Mouse (Mus musculus) CH12.LX (cell line): ENCODE measurements at regions not wholly inside any gene's neighbourhood (a gene's known extent, or its start where the extent isn't known, plus 50 kb on each side); places are given as distances from the start of the nearest gene placed in this dataset.

ENCODE experiments used
- DNase-seq: peaks from one replicate; pipeline ENCODE4 v3.0.0-alpha.2; 2013; ENCODE audit errors: extremely low read depth
- H3K27ac ChIP-seq: 2 replicates; pipeline ENCODE4 v1.5.1; 2012; ENCODE audit warnings: low read depth, mild to moderate bottlenecking, control low read depth, moderate library complexity; ENCODE audit not compliant: insufficient read depth
- H3K27me3 ChIP-seq: replicated peaks from 2 replicates; pipeline ENCODE3; 2012; ENCODE audit warnings: inconsistent platforms
- H3K36me3 ChIP-seq, 2 experiments: replicated peaks in 1 of 2; 2 replicates each; pipeline versions ENCODE3 to v1.6.1; 2012; ENCODE audit warnings: inconsistent platforms in 1 of 2, low read length in 1 of 2, mild to moderate bottlenecking in 1 of 2, mixed read lengths in 1 of 2, moderate library complexity in 1 of 2; ENCODE audit not compliant: control insufficient read depth in 1 of 2, insufficient read depth in 1 of 2
- H3K4me1 ChIP-seq, 2 experiments: 2 replicates each; pipeline ENCODE4 v1.6.1; 2012; ENCODE audit warnings: inconsistent platforms in 1 of 2, moderate library complexity in 1 of 2; ENCODE audit not compliant: insufficient read depth in 2 of 2, control insufficient read depth in 1 of 2
- H3K4me2 ChIP-seq: 2 replicates; pipeline ENCODE4 v1.6.1; 2012; ENCODE audit warnings: low read depth, mild to moderate bottlenecking, control low read depth; ENCODE audit not compliant: poor library complexity, insufficient read depth, severe bottlenecking
- H3K4me3 ChIP-seq, 3 experiments: fragments of 150-350 bp in 1 of 3; sonication (generic) in 1 of 3; replicated peaks in 1 of 3; 2 replicates each; pipeline versions ENCODE3 to v1.5.1; 2011 to 2012; ENCODE audit warnings: low read depth in 2 of 3, low read length in 2 of 3, mild to moderate bottlenecking in 2 of 3, moderate library complexity in 2 of 3, control low read depth in 1 of 3, improper control_type of control experiment in 1 of 3, inconsistent platforms in 1 of 3, mixed read lengths in 1 of 3; ENCODE audit not compliant: poor library complexity in 1 of 3
- H3K79me2 ChIP-seq: replicated peaks from 2 replicates; pipeline ENCODE4 v1.6.1; 2012; ENCODE audit warnings: mild to moderate bottlenecking, moderate library complexity; ENCODE audit not compliant: control insufficient read depth, poor library complexity, insufficient read depth, severe bottlenecking; ENCODE audit errors: extremely low read depth
- H3K9ac ChIP-seq: 2 replicates; pipeline ENCODE4 v1.6.1; 2012; ENCODE audit warnings: low read depth, mild to moderate bottlenecking, control low read depth, moderate library complexity; ENCODE audit not compliant: insufficient read depth
- H3K9me3 ChIP-seq: replicated peaks from 2 replicates; pipeline ENCODE3; 2012; ENCODE audit warnings: low read length, inconsistent platforms, mixed read lengths
- BHLHE40 ChIP-seq: IDR thresholded peaks from 2 replicates; pipeline ENCODE4 v1.6.1; 2011; ENCODE audit warnings: mild to moderate bottlenecking, low read depth, low read length, improper control_type of control experiment
- CHD1 ChIP-seq: IDR thresholded peaks from 2 replicates; pipeline ENCODE4 v1.6.1; 2012; ENCODE audit warnings: low read depth, low read length, improper control_type of control experiment, inconsistent platforms
- CHD2 ChIP-seq: IDR thresholded peaks from 2 replicates; pipeline ENCODE4 v1.6.1; 2011; ENCODE audit warnings: low read length, improper control_type of control experiment
- CTCF ChIP-seq, 2 experiments: IDR thresholded peaks in 1 of 2; conservative IDR thresholded peaks in 1 of 2; 2 replicates each; pipeline ENCODE4 v1.5.1; 2011 to 2012; ENCODE audit warnings: low read depth in 2 of 2, low read length in 2 of 2, improper control_type of control experiment in 1 of 2, inconsistent platforms in 1 of 2, mild to moderate bottlenecking in 1 of 2, moderate library complexity in 1 of 2
- E2F4 ChIP-seq: IDR thresholded peaks from 2 replicates; pipeline ENCODE4 v1.6.1; 2011; ENCODE audit warnings: low read depth, low read length, improper control_type of control experiment; ENCODE audit not compliant: insufficient replicate concordance
- ELF1 ChIP-seq: IDR thresholded peaks from 2 replicates; pipeline ENCODE4 v1.6.1; 2014; ENCODE audit warnings: low read depth, mild to moderate bottlenecking, inconsistent platforms, low read length, improper control_type of control experiment
- EP300 ChIP-seq: IDR thresholded peaks from 2 replicates; pipeline ENCODE4 v1.6.1; 2011; ENCODE audit warnings: low read length, improper control_type of control experiment
- ETS1 ChIP-seq: conservative IDR thresholded peaks from 2 replicates; pipeline ENCODE4 v1.6.1; 2012; ENCODE audit warnings: low read depth, mild to moderate bottlenecking, inconsistent platforms, low read length, improper control_type of control experiment, moderate library complexity
- HCFC1 ChIP-seq: IDR thresholded peaks from 2 replicates; pipeline ENCODE4 v1.6.1; 2012; ENCODE audit warnings: low read depth, mild to moderate bottlenecking, inconsistent platforms, low read length, improper control_type of control experiment
- IRF4 ChIP-seq: IDR thresholded peaks from 2 replicates; pipeline ENCODE4 v1.6.1; 2014; ENCODE audit warnings: low read depth, mild to moderate bottlenecking, inconsistent platforms, low read length, improper control_type of control experiment
- JUN ChIP-seq: IDR thresholded peaks from 2 replicates; pipeline ENCODE4 v1.6.1; 2011; ENCODE audit warnings: low read depth, mild to moderate bottlenecking, low read length, improper control_type of control experiment, moderate library complexity; ENCODE audit not compliant: insufficient read depth
- KAT2A ChIP-seq: IDR thresholded peaks from 2 replicates; pipeline ENCODE4 v1.6.1; 2012; ENCODE audit warnings: low read length, improper control_type of control experiment, inconsistent platforms; ENCODE audit not compliant: insufficient replicate concordance
- MXI1 ChIP-seq: IDR thresholded peaks from 2 replicates; pipeline ENCODE4 v1.6.1; 2011; ENCODE audit warnings: mild to moderate bottlenecking, low read depth, low read length, improper control_type of control experiment
- MYC ChIP-seq: IDR thresholded peaks from 2 replicates; pipeline ENCODE4 v1.6.1; 2011; ENCODE audit warnings: low read depth, mild to moderate bottlenecking, improper control_type of control experiment, low read length
- NRF1 ChIP-seq: IDR thresholded peaks from 2 replicates; pipeline ENCODE4 v1.6.1; 2014; ENCODE audit warnings: low read depth, mild to moderate bottlenecking, inconsistent platforms, low read length, improper control_type of control experiment, moderate library complexity
- PAX5 ChIP-seq: IDR thresholded peaks from 2 replicates; pipeline ENCODE4 v1.6.1; 2012; ENCODE audit warnings: low read length, inconsistent platforms, mixed read lengths
- RAD21 ChIP-seq: IDR thresholded peaks from 2 replicates; pipeline ENCODE4 v1.6.1; 2011; ENCODE audit warnings: low read depth, mild to moderate bottlenecking, low read length, improper control_type of control experiment, moderate library complexity
- RCOR1 ChIP-seq: conservative IDR thresholded peaks from 2 replicates; pipeline ENCODE4 v1.6.1; 2012; ENCODE audit warnings: low read depth, mild to moderate bottlenecking, inconsistent platforms, low read length, improper control_type of control experiment
- SMC3 ChIP-seq: IDR thresholded peaks from 2 replicates; pipeline ENCODE4 v1.6.1; 2011; ENCODE audit warnings: low read depth, low read length, improper control_type of control experiment
- TBP ChIP-seq: conservative IDR thresholded peaks from 2 replicates; pipeline ENCODE4 v1.6.1; 2011; ENCODE audit warnings: low read depth, low read length, improper control_type of control experiment
- TCF12 ChIP-seq: IDR thresholded peaks from 2 replicates; pipeline ENCODE4 v1.6.1; 2014; ENCODE audit warnings: low read depth, mild to moderate bottlenecking, inconsistent platforms, low read length, improper control_type of control experiment
- UBTF ChIP-seq: IDR thresholded peaks from 2 replicates; pipeline ENCODE4 v1.6.1; 2012; ENCODE audit warnings: low read depth, mild to moderate bottlenecking, inconsistent platforms, low read length, improper control_type of control experiment, moderate library complexity
- USF2 ChIP-seq: conservative IDR thresholded peaks from 2 replicates; pipeline ENCODE4 v1.6.1; 2011; ENCODE audit warnings: low read depth, low read length, improper control_type of control experiment
- ZC3H11A ChIP-seq: IDR thresholded peaks from 2 replicates; pipeline ENCODE4 v1.6.1; 2012; ENCODE audit warnings: low read depth, mild to moderate bottlenecking, inconsistent platforms, low read length, improper control_type of control experiment
- ZKSCAN1 ChIP-seq: IDR thresholded peaks from 2 replicates; pipeline ENCODE4 v1.6.1; 2012; ENCODE audit warnings: low read depth, inconsistent platforms, low read length, improper control_type of control experiment, borderline replicate concordance
- ZMIZ1 ChIP-seq: IDR thresholded peaks from 2 replicates; pipeline ENCODE4 v1.6.1; 2012; ENCODE audit warnings: low read depth, mild to moderate bottlenecking, inconsistent platforms, low read length, improper control_type of control experiment
- ZNF384 ChIP-seq: IDR thresholded peaks from 2 replicates; pipeline ENCODE4 v1.6.1; 2012; ENCODE audit warnings: low read depth, low read length, improper control_type of control experiment, inconsistent platforms
- dilution Hi-C: fragments of 300-500 bp; cut with MboI; formaldehyde crosslinking; loops from 2 replicates; pipeline ENCODE4 v1.14.3; 2020; ENCODE audit warnings: low sequenced_read_pairs; ENCODE audit not compliant: extremely low pct_unique_long_range_greater_than_20kb, extremely low pct_ligation_motif_present
- in situ Hi-C: fragments of 300-500 bp; cut with MboI; formaldehyde crosslinking; loops from 3 replicates; pipeline ENCODE4 v1.14.3; 2019; ENCODE audit warnings: low sequenced_read_pairs, low pct_ligation_motif_present, low pct_unique_long_range_greater_than_20kb, mixed read lengths

DNA sequence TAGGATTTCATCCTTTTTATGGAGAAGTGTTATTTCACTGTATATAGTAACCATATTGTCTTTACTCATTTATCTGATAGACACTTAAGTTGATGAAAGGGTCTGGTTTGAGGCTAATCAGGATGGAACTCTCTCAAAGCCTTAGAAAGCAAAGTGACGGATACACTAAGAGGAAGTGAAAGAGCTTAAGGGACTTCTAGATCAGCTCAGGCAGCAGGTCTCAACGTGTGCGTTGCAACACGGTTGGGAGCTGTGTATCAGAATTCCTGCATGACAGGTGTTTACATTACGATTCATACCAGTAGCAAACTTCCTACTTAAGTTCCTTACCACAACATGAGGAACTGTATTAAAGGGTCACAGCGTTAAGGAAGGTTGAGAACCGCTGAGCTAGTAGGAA is 59.9 kb upstream of the Vtcn1 start:
- DNase-seq: peak; percentile 57
- Histone ChIP-seq H3K79me2 (no peaks in the 10 kb centered on the region), H3K9me3 (no peaks in the 10 kb centered on the region), H3K27me3 (no peaks in the 10 kb centered on the region), H3K4me3 (peak overlapping the region in 1 of 3 experiments; percentile 13), H3K27ac (0 out of 2 replicates have a peak overlapping the region, but pooled peaks have one; percentile 4), H3K4me1 (peaks cover 15 to 38% of the 10 kb centered on the region in 2 experiments), H3K9ac (peak overlapping the region; percentile 10; the same call in 1 of the 2 replicates), H3K36me3 (no peaks in the 10 kb centered on the region), H3K4me2 (peak overlapping the region; percentile 91)
- in situ Hi-C loops (loop anchor here (5.0 to 25.0 kb wide), 2 partner anchors 63 to 147 kb away; partner anchors contain the start of gene Trim45), dilution Hi-C loops (no loop called here)
- TF ChIP-seq RAD21 (no peak), TBP (peak; percentile 36; the same call in 1 of the 2 replicates), PAX5 (no peak), SMC3 (peak; percentile 10; the same call in 1 of the 2 replicates), USF2 (no peak), BHLHE40 (peak; percentile 68), UBTF (no peak), NRF1 (no peak), HCFC1 (no peak), JUN (peak; percentile 4; the same call in 1 of the 2 replicates), TCF12 (peak; percentile 21; the same call in 1 of the 2 replicates), ZNF384 (no peak), EP300 (peak; percentile 89), RCOR1 (no peak), MYC (no peak; the same call in 1 of the 2 replicates), ZKSCAN1 (no peak), ZMIZ1 (no peak), KAT2A (no peak), ELF1 (no peak), ZC3H11A (no peak), CTCF (conservative IDR thresholded peaks at IDR 0.05 in 1 of 2, IDR thresholded peaks at IDR 0.05 in 1 of 2; ENCODE audit: low read depth in 2 of 2, low read length in 2 of 2) (no peak), MXI1 (no peak), ETS1 (no peak), IRF4 (peak; percentile 95), CHD2 (no peak), CHD1 (no peak), E2F4 (no peak)
